Comparison of ENCODE assay signal across 8 mouse cellular contexts in the genomic region with DNA sequence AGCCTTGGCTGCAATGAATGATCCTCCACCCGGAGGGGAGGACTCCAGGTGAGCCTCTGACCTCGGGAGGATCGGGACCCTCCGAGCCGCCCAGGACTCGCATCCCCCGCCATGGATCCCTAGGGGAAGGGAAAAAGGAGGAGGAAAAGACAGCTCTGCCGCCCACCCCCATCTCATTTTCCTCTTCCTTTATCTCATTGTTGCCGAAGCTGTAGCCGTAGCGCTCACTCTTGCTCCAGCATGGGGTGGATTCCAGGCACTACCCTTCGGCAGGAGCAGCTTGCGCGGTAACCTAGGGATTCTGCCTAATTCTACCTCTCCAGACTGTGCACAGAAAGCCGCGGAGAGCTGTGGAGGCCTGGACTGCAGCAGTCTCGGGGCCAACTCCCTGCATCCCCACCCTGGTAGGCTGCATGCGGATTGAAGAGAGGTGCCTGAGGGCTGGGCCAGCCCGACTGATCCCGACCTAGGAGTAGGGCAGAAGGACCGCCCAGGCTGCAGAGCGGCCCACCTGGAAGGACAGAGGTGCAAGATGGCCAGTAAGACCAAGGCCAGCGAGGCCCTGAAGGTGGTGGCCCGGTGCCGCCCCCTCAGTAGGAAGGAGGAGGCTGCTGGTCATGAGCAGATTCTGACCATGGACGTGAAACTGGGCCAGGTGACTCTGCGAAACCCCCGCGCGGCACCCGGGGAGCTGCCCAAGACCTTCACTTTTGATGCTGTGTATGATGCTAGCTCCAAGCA. TPM values are rescaled to one million over a fixed set of nuclear protein-coding genes. Genes with fewer than 3 reads are reported as not detected.
DNase-seq lines count a peak whose midpoint lies in the region; ATAC-seq and TF ChIP-seq lines count a peak whose summit lies in the region.

No protein-coding gene starts in this region.

- no peak for DNase-seq in heart, adult 2 months
- DNase-seq in heart, adult 8-10 months (ENCODE audit: low spot score): no peak
- DNase-seq in testis, postnatal 14 days (ENCODE audit: low spot score): no peak
- peak; percentile 77 for DNase-seq in intestine, embryonic 14.5 days (ENCODE audit: low spot score)
- DNase-seq in urinary bladder, postnatal 36 days (ENCODE audit: low spot score in 2 of 2): no peak

- H3K4me2 ChIP-seq in intestine, embryonic 14.5 days (ENCODE audit: low read length): peak overlapping the region; percentile 61
- peak overlapping the region; percentile 86 for H3K4me2 ChIP-seq in midbrain, embryonic 12.5 days (replicated peaks)

- intact Hi-C loops in heart, adult 2 months (cut with DNase I): loop anchor here (5.0 kb wide), 1 partner anchor 62 kb away; a partner anchor contains a TSS

- peak; percentile 65 for ATAC-seq in intestine, embryonic 14.5 days (replicated peaks; ENCODE audit: low FRiP score, low TSS enrichment, low read depth)
- peak; percentile 40 for ATAC-seq in midbrain, embryonic 12.5 days (ENCODE audit: low FRiP score, low read depth)

- TF ChIP-seq POLR2A in heart, adult 2 months (IDR thresholded peaks at IDR 0.05; ENCODE audit: insufficient read depth, low read depth, low read length): no peak
- no peak for TF ChIP-seq POLR2A in testis, adult 2 months (IDR thresholded peaks at IDR 0.05; ENCODE audit: control insufficient read depth, low read depth, low read length)

- no peaks in the 10 kb centered on the region; the same call in 1 of the 2 replicates for H3K9me3 ChIP-seq in erythroblast, embryonic 14.5 days (ENCODE audit: control insufficient read depth, low read length)
- H3K9me3 ChIP-seq in intestine, embryonic 14.5 days (ENCODE audit: control insufficient read depth, low read length): no peaks in the 10 kb centered on the region
- peaks cover 13% of the 10 kb centered on the region for H3K9me3 ChIP-seq in midbrain, embryonic 12.5 days

- H3K36me3 ChIP-seq in heart, adult 2 months (ENCODE audit: control insufficient read depth, insufficient read depth, low read length): no peaks in the 10 kb centered on the region
- no peaks in the 10 kb centered on the region for H3K36me3 ChIP-seq in testis, adult 2 months (ENCODE audit: control insufficient read depth, insufficient read depth, low read length)
- H3K36me3 ChIP-seq in erythroblast, embryonic 14.5 days (ENCODE audit: control insufficient read depth): no peaks in the 10 kb centered on the region
- H3K36me3 ChIP-seq in intestine, embryonic 14.5 days (ENCODE audit: control insufficient read depth, insufficient read depth, low read length): peaks cover 11% of the 10 kb centered on the region; the same call in 1 of the 2 replicates
- H3K36me3 ChIP-seq in midbrain, embryonic 12.5 days: peaks cover 18% of the 10 kb centered on the region

- H3K9ac ChIP-seq in heart, adult 2 months (ENCODE audit: low read depth, low read length): peak overlapping the region; percentile 69
- peak overlapping the region; percentile 60 for H3K9ac ChIP-seq in intestine, embryonic 14.5 days (ENCODE audit: low read length)
- H3K9ac ChIP-seq in midbrain, embryonic 12.5 days (replicated peaks): peak overlapping the region; percentile 93

- H3K79me2 ChIP-seq in heart, adult 2 months (replicated peaks; ENCODE audit: control insufficient read depth, insufficient read depth, low read length): no peaks in the 10 kb centered on the region

- H3K27ac ChIP-seq in heart, adult 2 months: peak overlapping the region; percentile 68
- no peak overlapping the region for H3K27ac ChIP-seq in testis, adult 2 months (ENCODE audit: control insufficient read depth, insufficient read depth, low read depth, low read length)
- H3K27ac ChIP-seq in intestine, embryonic 14.5 days (ENCODE audit: low read depth): peak overlapping the region; percentile 34; the same call in 1 of the 2 replicates
- H3K27ac ChIP-seq in midbrain, embryonic 12.5 days (replicated peaks): peak overlapping the region; percentile 93

- no peaks in the 10 kb centered on the region for H3K27me3 ChIP-seq in heart, adult 2 months (ENCODE audit: control insufficient read depth, insufficient read depth, low read length)
- no peaks in the 10 kb centered on the region for H3K27me3 ChIP-seq in testis, adult 2 months (ENCODE audit: control insufficient read depth, insufficient read depth, low read length)
- H3K27me3 ChIP-seq in erythroblast, embryonic 14.5 days (ENCODE audit: control insufficient read depth): peaks cover 29% of the 10 kb centered on the region
- H3K27me3 ChIP-seq in intestine, embryonic 14.5 days (replicated peaks; ENCODE audit: control insufficient read depth, insufficient read depth, low read length): no peaks in the 10 kb centered on the region
- no peaks in the 10 kb centered on the region for H3K27me3 ChIP-seq in midbrain, embryonic 12.5 days

- no peak for TF ChIP-seq EP300 in heart, adult 2 months (IDR thresholded peaks at IDR 0.05; ENCODE audit: insufficient read depth, low read depth, low read length)

- WGBS in heart, adult 2 months: 7% methylated on average over 31 of the region's 31 CpGs
- 1% methylated on average over 29 of the region's 31 CpGs for WGBS in intestine, embryonic 14.5 days
- 3% methylated on average over 31 of the region's 31 CpGs for WGBS in midbrain, embryonic 12.5 days

- H3K4me3 ChIP-seq in heart, adult 2 months: peak overlapping the region; percentile 88
- peak overlapping the region; percentile 64 for H3K4me3 ChIP-seq in testis, adult 2 months (ENCODE audit: control insufficient read depth, low read depth, low read length)
- peak overlapping the region; percentile 64 for H3K4me3 ChIP-seq in erythroblast, embryonic 14.5 days (replicated peaks)
- H3K4me3 ChIP-seq in intestine, embryonic 14.5 days (ENCODE audit: low read depth, low read length): peak overlapping the region; percentile 62
- H3K4me3 ChIP-seq in midbrain, embryonic 12.5 days: peak overlapping the region; percentile 79

- H3K4me1 ChIP-seq in heart, adult 2 months (ENCODE audit: control insufficient read depth, insufficient read depth, low read length): peaks cover 3% of the 10 kb centered on the region; the same call in 1 of the 2 replicates
- peaks cover 21% of the 10 kb centered on the region for H3K4me1 ChIP-seq in testis, adult 2 months (ENCODE audit: control insufficient read depth, insufficient read depth, low read length)
- H3K4me1 ChIP-seq in erythroblast, embryonic 14.5 days (ENCODE audit: control insufficient read depth): peaks cover 16% of the 10 kb centered on the region
- H3K4me1 ChIP-seq in intestine, embryonic 14.5 days (replicated peaks; ENCODE audit: control insufficient read depth, insufficient read depth, low read length): peaks cover 24% of the 10 kb centered on the region; the same call in 1 of the 2 replicates
- peaks cover 47% of the 10 kb centered on the region for H3K4me1 ChIP-seq in midbrain, embryonic 12.5 days

- no peak for TF ChIP-seq CTCF in heart, adult 2 months (IDR thresholded peaks at IDR 0.05)
- no peak for TF ChIP-seq CTCF in testis, adult 2 months (IDR thresholded peaks at IDR 0.05; ENCODE audit: control insufficient read depth, insufficient read depth, insufficient replicate concordance, low read depth, low read length)

RNA-seq across cellular contexts. Expression of a gene that starts 0.7 kb away (rescaled TPM):
- total RNA-seq in heart, adult 2 months (2021): 1 to 10 TPM; 4.8 to 5.5 TPM
- 3.5 and 9.1 TPM in 2 replicates for polyA plus RNA-seq in heart, adult 2 months (2012; rRNA removed)
- 1 to 10 TPM; 5.9 to 6.9 (median 6.3) TPM for total RNA-seq in heart, adult 8-10 months (2022)
- polyA plus RNA-seq in testis, adult 2 months (2012; rRNA removed): 1.0 and 1.1 TPM in 2 replicates
- 0.01 TPM in 2 replicates for polyA plus RNA-seq in erythroblast, embryonic 14.5 days (2012)
- polyA plus RNA-seq in intestine, embryonic 14.5 days (2014; fragmentation: Nextera tagmentation; extraction: Ambion mirVana): 11.5 and 13.0 TPM in 2 replicates
- 58.2 TPM in 2 replicates for polyA plus RNA-seq in midbrain, embryonic 12.5 days (2016; fragmentation: Nextera tagmentation; extraction: Ambion mirVana)

RNA-seq across cellular contexts. Expression of a gene that starts 55.9 kb away (rescaled TPM):
- 100 to 1,000 TPM; 116 to 130 TPM for total RNA-seq in heart, adult 2 months (2021)
- 36.8 and 74.2 TPM in 2 replicates for polyA plus RNA-seq in heart, adult 2 months (2012; rRNA removed)
- 100 to 1,000 TPM; 114 to 129 (median 122) TPM for total RNA-seq in heart, adult 8-10 months (2022)
- 14.2 and 15.3 TPM in 2 replicates for polyA plus RNA-seq in testis, adult 2 months (2012; rRNA removed)
- polyA plus RNA-seq in erythroblast, embryonic 14.5 days (2012): 7.9 and 8.6 TPM in 2 replicates
- polyA plus RNA-seq in intestine, embryonic 14.5 days (2014; fragmentation: Nextera tagmentation; extraction: Ambion mirVana): 73.4 and 76.3 TPM in 2 replicates
- polyA plus RNA-seq in midbrain, embryonic 12.5 days (2016; fragmentation: Nextera tagmentation; extraction: Ambion mirVana): 140 and 155 TPM in 2 replicates
